Mouse (Mus musculus): ENCODE measurements around the gene Sp6.

The Sp6 gene

GRCm38 (mm10) chr11:97021873-97022484, 8.8 kb downstream of the Sp6 start:
- DNase-seq (ENCODE audit: low spot score in 2 of 2) = peak; percentile 57 to 65

- peak; percentile 67 to 80 for DNase-seq (ENCODE audit: low spot score in 2 of 2)
Observed at GRCm38 (mm10) chr11:97024977-97025376, 11.8 kb downstream of the Sp6 start.

- peak; percentile 75 to 86 for DNase-seq (ENCODE audit: low spot score in 2 of 2)
Observed at GRCm38 (mm10) chr11:97025721-97026344, 12.6 kb downstream of the Sp6 start.

- DNase-seq (ENCODE audit: low spot score in 2 of 2) = peak; percentile 80
Observed at GRCm38 (mm10) chr11:97029686-97030417, 16.7 kb downstream of the Sp6 start, which contains the start of gene Scrn2. Gene Scrn2 (plus strand): TSS chr11:97029938.

GRCm38 (mm10) chr11:97030426-97030825, 17.2 kb downstream of the Sp6 start:
- DNase-seq (ENCODE audit: low spot score in 2 of 2) = no peak

GRCm38 (mm10) chr11:97031977-97032376, 18.8 kb downstream of the Sp6 start:
- no peak for DNase-seq (ENCODE audit: low spot score in 2 of 2)

- no peak for DNase-seq (ENCODE audit: low spot score in 2 of 2)
Observed at GRCm38 (mm10) chr11:97032499-97032898, 19.3 kb downstream of the Sp6 start.

- DNase-seq (ENCODE audit: low spot score in 2 of 2) = no peak
Observed at GRCm38 (mm10) chr11:97033781-97034180, 20.6 kb downstream of the Sp6 start.

GRCm38 (mm10) chr11:97036141-97036540, 22.9 kb downstream of the Sp6 start:
- DNase-seq (ENCODE audit: low spot score in 2 of 2) = no peak

GRCm38 (mm10) chr11:97038881-97039280, 25.7 kb downstream of the Sp6 start:
- no peak for DNase-seq (ENCODE audit: low spot score in 2 of 2)

GRCm38 (mm10) chr11:97040301-97041021, 27.3 kb downstream of the Sp6 start:
- DNase-seq (ENCODE audit: low spot score in 2 of 2) = no peak

- DNase-seq (ENCODE audit: low spot score in 2 of 2) = peak; percentile 74 to 84
Observed at GRCm38 (mm10) chr11:97041022-97041899, 28.1 kb downstream of the Sp6 start, which contains the start of the genes Lrrc46 and Mrpl10. Gene Lrrc46 (minus strand): TSS chr11:97041407. Gene Mrpl10 (plus strand): TSS chr11:97041560.

- DNase-seq (ENCODE audit: low spot score in 2 of 2) = no peak
Observed at GRCm38 (mm10) chr11:97044902-97045301, 31.7 kb downstream of the Sp6 start.

GRCm38 (mm10) chr11:97045861-97046260, 32.7 kb downstream of the Sp6 start:
- no peak for DNase-seq (ENCODE audit: low spot score in 2 of 2)

GRCm38 (mm10) chr11:97048090-97048650, 35.0 kb downstream of the Sp6 start:
- no peak for DNase-seq (ENCODE audit: low spot score in 2 of 2)

- no peak for DNase-seq (ENCODE audit: low spot score in 2 of 2)
Observed at GRCm38 (mm10) chr11:97049492-97050085, 36.4 kb downstream of the Sp6 start.

- peak; percentile 55 to 71 for DNase-seq (ENCODE audit: low spot score in 2 of 2)
Observed at GRCm38 (mm10) chr11:97050216-97050943, 37.2 kb downstream of the Sp6 start, which contains the start of gene Osbpl7. Gene Osbpl7 (plus strand): TSS chr11:97050628.

- no peak for DNase-seq (ENCODE audit: low spot score in 2 of 2)
Observed at GRCm38 (mm10) chr11:97050944-97051586, 37.9 kb downstream of the Sp6 start.

GRCm38 (mm10) chr11:97052219-97052646, 39.0 kb downstream of the Sp6 start:
- DNase-seq (ENCODE audit: low spot score in 2 of 2) = peak in 1 of 2 experiments; percentile 32

Data from urinary bladder, postnatal 36 days (tissue).